Mouse (Mus musculus): ENCODE data around the gene Gm29609. TPM values are rescaled to one million over a fixed set of nuclear protein-coding genes. Genes with fewer than 3 reads are reported as not detected.
"Not testable (repeated sequence)": the region's sequence is repeated elsewhere in the genome, so short reads cannot be mapped to it uniquely, and the experiment has no call there.

The Gm29609 gene
- polyA plus RNA-seq, 2 experiments: 0.96 to 4.3 TPM

GRCm38 (mm10) chr5:31220448-31221303, 41.0 kb upstream of the Gm29609 start, which contains the start of gene Ppm1g:
Ppm1g (minus strand) TSS chr5:31220687.
- Histone ChIP-seq H3K4me3 (replicated peaks; ENCODE audit: low read length) (peak within 1 kb of the TSS; percentile 96), H3K36me3 (ENCODE audit: control insufficient read depth, insufficient read depth, low read length) (0 out of 2 replicates have a peak, but pooled peaks cover 2% of the 10 kb centered on the region), H3K4me1 (ENCODE audit: control insufficient read depth, insufficient read depth, low read length) (peaks cover 8% of the 10 kb centered on the region; the same call in 1 of the 2 replicates), H3K27ac (replicated peaks; ENCODE audit: low read depth, low read length) (peak within 1 kb of the TSS; percentile 89), H3K9me3 (ENCODE audit: control insufficient read depth, low read length) (no peaks in the 10 kb centered on the region), H3K9ac (ENCODE audit: low read depth, low read length, severe bottlenecking) (peak within 1 kb of the TSS; percentile 71), H3K27me3 (ENCODE audit: control insufficient read depth, insufficient read depth, low read length) (no peaks in the 10 kb centered on the region), H3K4me2 (replicated peaks; ENCODE audit: low read depth, low read length, severe bottlenecking) (peak within 1 kb of the TSS; percentile 79)
- peak; percentile 98; the same call in 1 of the 2 replicates for TF ChIP-seq POLR2A (IDR thresholded peaks at IDR 0.05; ENCODE audit: borderline replicate concordance, extremely low read depth, insufficient read depth, insufficient read length)
- WGBS: under 1% methylated on average over 66 of the region's 70 CpGs
- ATAC-seq (ENCODE audit: low FRiP score, low read depth) (peak; percentile 95), DNase-seq (ENCODE audit: low spot score) (peak; percentile 98)

DNA sequence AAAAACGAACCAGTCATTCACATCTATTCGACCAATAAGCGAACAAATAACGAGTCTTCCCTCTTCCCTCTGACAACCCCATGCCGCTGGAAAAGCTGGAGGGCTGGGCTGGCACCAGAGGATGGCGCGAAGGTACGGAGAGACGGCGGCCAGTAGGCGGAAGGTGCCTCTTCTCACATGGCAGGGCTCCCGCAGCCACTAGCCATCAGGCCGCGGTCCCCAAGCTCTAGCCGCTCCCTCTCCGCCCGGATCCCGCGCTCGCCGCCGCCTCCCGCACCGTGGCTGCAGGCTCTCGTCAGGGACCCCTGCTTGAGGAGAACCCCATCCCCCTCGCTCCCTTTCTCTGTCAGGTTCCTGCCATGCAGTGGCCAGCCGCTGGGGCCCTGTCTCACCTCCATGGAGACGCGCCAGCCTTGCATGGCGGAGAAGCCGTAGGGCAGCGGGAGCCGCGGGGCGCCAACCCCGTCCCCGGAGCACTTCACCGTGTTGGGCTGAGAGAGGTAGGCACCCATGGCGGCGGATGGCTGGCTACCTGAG, 40.3 kb upstream of the Gm29609 start:
- no peaks in the 10 kb centered on the region for H3K27me3 ChIP-seq (ENCODE audit: control insufficient read depth, insufficient read depth, low read length)
- peak overlapping the region; percentile 79 for H3K4me2 ChIP-seq (replicated peaks; ENCODE audit: low read depth, low read length, severe bottlenecking)
- H3K36me3 ChIP-seq (ENCODE audit: control insufficient read depth, insufficient read depth, low read length): 0 out of 2 replicates have a peak, but pooled peaks cover 2% of the 10 kb centered on the region
- peak overlapping the region; percentile 96 for H3K4me3 ChIP-seq (replicated peaks; ENCODE audit: low read length)
- WGBS: under 1% methylated on average over 15 of the region's 40 CpGs
- peak; percentile 36 for ATAC-seq (ENCODE audit: low FRiP score, low read depth)
- peak overlapping the region; percentile 71 for H3K9ac ChIP-seq (ENCODE audit: low read depth, low read length, severe bottlenecking)
- no peak for TF ChIP-seq POLR2A (IDR thresholded peaks at IDR 0.05; ENCODE audit: borderline replicate concordance, extremely low read depth, insufficient read depth, insufficient read length)
- peaks cover 8% of the 10 kb centered on the region; the same call in 1 of the 2 replicates for H3K4me1 ChIP-seq (ENCODE audit: control insufficient read depth, insufficient read depth, low read length)
- H3K9me3 ChIP-seq (ENCODE audit: control insufficient read depth, low read length): no peaks in the 10 kb centered on the region
- peak overlapping the region; percentile 89 for H3K27ac ChIP-seq (replicated peaks; ENCODE audit: low read depth, low read length)
- peak; percentile 22 for DNase-seq (ENCODE audit: low spot score)

GRCm38 (mm10) chr5:31219474-31219873, 39.8 kb upstream of the Gm29609 start:
- TF ChIP-seq POLR2A (IDR thresholded peaks at IDR 0.05; ENCODE audit: borderline replicate concordance, extremely low read depth, insufficient read depth, insufficient read length): no peak
- Histone ChIP-seq H3K9ac (ENCODE audit: low read depth, low read length, severe bottlenecking) (peak overlapping the region; percentile 71), H3K27me3 (ENCODE audit: control insufficient read depth, insufficient read depth, low read length) (no peaks in the 10 kb centered on the region), H3K36me3 (ENCODE audit: control insufficient read depth, insufficient read depth, low read length) (0 out of 2 replicates have a peak, but pooled peaks cover 2% of the 10 kb centered on the region), H3K27ac (replicated peaks; ENCODE audit: low read depth, low read length) (peak overlapping the region; percentile 89), H3K9me3 (ENCODE audit: control insufficient read depth, low read length) (no peaks in the 10 kb centered on the region), H3K4me2 (replicated peaks; ENCODE audit: low read depth, low read length, severe bottlenecking) (peak overlapping the region; percentile 79), H3K4me3 (replicated peaks; ENCODE audit: low read length) (peak overlapping the region; percentile 96), H3K4me1 (ENCODE audit: control insufficient read depth, insufficient read depth, low read length) (peaks cover 8% of the 10 kb centered on the region; the same call in 1 of the 2 replicates)
- WGBS: 2% methylated on average over 11 of the region's 11 CpGs
- ATAC-seq (ENCODE audit: low FRiP score, low read depth) (no peak), DNase-seq (ENCODE audit: low spot score) (no peak)

DNA sequence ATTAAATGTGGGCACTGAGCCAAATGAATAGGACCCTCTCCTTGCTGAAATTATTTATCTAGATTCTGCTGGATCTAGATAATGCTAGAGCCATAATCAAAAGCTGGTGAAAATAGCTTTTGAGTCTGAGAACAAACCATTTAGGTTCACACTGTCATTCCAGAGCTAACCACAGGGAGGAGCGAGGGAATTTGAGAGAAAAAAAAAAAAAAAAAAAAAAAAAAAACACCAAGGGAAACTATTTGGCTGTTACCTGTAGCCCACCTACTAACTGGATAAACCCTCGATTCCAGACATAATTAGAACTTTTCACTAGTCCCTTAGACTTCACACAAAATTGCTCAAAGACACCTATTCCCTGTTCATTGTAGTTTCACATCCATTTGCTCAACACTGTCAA, 39.4 kb upstream of the Gm29609 start:
- peak; percentile 20 for DNase-seq (ENCODE audit: low spot score)
- no peak overlapping the region for H3K9ac ChIP-seq (ENCODE audit: low read depth, low read length, severe bottlenecking)
- H3K36me3 ChIP-seq (ENCODE audit: control insufficient read depth, insufficient read depth, low read length): 0 out of 2 replicates have a peak, but pooled peaks cover 2% of the 10 kb centered on the region
- peak overlapping the region; percentile 96 for H3K4me3 ChIP-seq (replicated peaks; ENCODE audit: low read length)
- no peaks in the 10 kb centered on the region for H3K27me3 ChIP-seq (ENCODE audit: control insufficient read depth, insufficient read depth, low read length)
- no peak for ATAC-seq (ENCODE audit: low FRiP score, low read depth)
- peak overlapping the region; percentile 79 for H3K4me2 ChIP-seq (replicated peaks; ENCODE audit: low read depth, low read length, severe bottlenecking)
- 2% methylated on average over 2 of the region's 2 CpGs for WGBS
- H3K27ac ChIP-seq (replicated peaks; ENCODE audit: low read depth, low read length): no peak overlapping the region
- H3K9me3 ChIP-seq (ENCODE audit: control insufficient read depth, low read length): no peaks in the 10 kb centered on the region
- peaks cover 8% of the 10 kb centered on the region; the same call in 1 of the 2 replicates for H3K4me1 ChIP-seq (ENCODE audit: control insufficient read depth, insufficient read depth, low read length)
- no peak for TF ChIP-seq POLR2A (IDR thresholded peaks at IDR 0.05; ENCODE audit: borderline replicate concordance, extremely low read depth, insufficient read depth, insufficient read length)

DNA sequence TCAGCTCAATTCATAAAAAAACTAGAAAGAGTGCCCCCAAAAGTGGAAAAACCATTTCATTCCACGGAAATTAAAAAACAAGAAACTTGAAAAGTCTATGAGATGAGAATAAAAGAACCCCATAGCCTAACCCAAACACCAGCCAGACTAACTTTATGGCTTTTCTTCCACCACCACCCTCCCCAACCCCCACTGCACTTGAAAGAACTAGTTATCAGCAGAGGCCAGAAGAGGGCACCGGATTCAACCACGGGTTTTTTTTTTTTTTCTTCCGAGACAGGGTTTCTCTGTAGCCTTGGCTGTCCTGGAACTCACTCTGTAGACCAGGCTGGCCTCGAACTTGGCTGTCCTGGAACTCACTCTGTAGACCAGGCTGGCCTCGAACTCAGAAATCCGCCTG, 38.6 kb upstream of the Gm29609 start:
- H3K36me3 ChIP-seq (ENCODE audit: control insufficient read depth, insufficient read depth, low read length): 0 out of 2 replicates have a peak, but pooled peaks cover 2% of the 10 kb centered on the region
- no peak overlapping the region for H3K27ac ChIP-seq (replicated peaks; ENCODE audit: low read depth, low read length)
- no peaks in the 10 kb centered on the region for H3K27me3 ChIP-seq (ENCODE audit: control insufficient read depth, insufficient read depth, low read length)
- H3K4me3 ChIP-seq (replicated peaks; ENCODE audit: low read length): no peak overlapping the region
- WGBS: 67% methylated on average over 7 of the region's 7 CpGs
- no peak for TF ChIP-seq POLR2A (IDR thresholded peaks at IDR 0.05; ENCODE audit: borderline replicate concordance, extremely low read depth, insufficient read depth, insufficient read length)
- no peak overlapping the region for H3K4me2 ChIP-seq (replicated peaks; ENCODE audit: low read depth, low read length, severe bottlenecking)
- no peak overlapping the region for H3K9ac ChIP-seq (ENCODE audit: low read depth, low read length, severe bottlenecking)
- no peak for DNase-seq (ENCODE audit: low spot score)
- H3K4me1 ChIP-seq (ENCODE audit: control insufficient read depth, insufficient read depth, low read length): peaks cover 8% of the 10 kb centered on the region; the same call in 1 of the 2 replicates
- no peak for ATAC-seq (ENCODE audit: low FRiP score, low read depth)
- H3K9me3 ChIP-seq (ENCODE audit: control insufficient read depth, low read length): no peaks in the 10 kb centered on the region

- not testable (repeated sequence) for ATAC-seq (ENCODE audit: low FRiP score, low read depth); H3K27ac ChIP-seq (replicated peaks; ENCODE audit: low read depth, low read length); H3K4me3 ChIP-seq (replicated peaks; ENCODE audit: low read length); H3K9me3 ChIP-seq (ENCODE audit: control insufficient read depth, low read length); H3K4me2 ChIP-seq (replicated peaks; ENCODE audit: low read depth, low read length, severe bottlenecking); H3K9ac ChIP-seq (ENCODE audit: low read depth, low read length, severe bottlenecking); DNase-seq (ENCODE audit: low spot score); H3K27me3 ChIP-seq (ENCODE audit: control insufficient read depth, insufficient read depth, low read length); H3K36me3 ChIP-seq (ENCODE audit: control insufficient read depth, insufficient read depth, low read length); H3K4me1 ChIP-seq (ENCODE audit: control insufficient read depth, insufficient read depth, low read length)
- WGBS: 86% methylated on average over 6 of the region's 6 CpGs
Observed at GRCm38 (mm10) chr5:31216554-31216953, 36.8 kb upstream of the Gm29609 start.
